Mouse (Mus musculus) embryonic facial prominence, embryonic 14.5 days (tissue): ENCODE measurements at regions not wholly inside any gene's neighbourhood (a gene's known extent, or its start where the extent isn't known, plus 50 kb on each side); places are given as distances from the start of the nearest gene placed in this dataset.
"Not testable (repeated sequence)": the region's sequence is repeated elsewhere in the genome, so short reads cannot be mapped to it uniquely, and the experiment has no call there.

Experiments used
- ATAC-seq: fragments of 200-750 bp; cut with Nextera tagmentation; 2 replicates; pipeline ENCODE4 v1.8.0; 2017; ENCODE audit warnings: low read depth, moderate number of reproducible peaks, moderate TSS enrichment
- DNase-seq: peaks from one replicate; pipeline ENCODE4 v3.0.0-alpha.2; 2015; ENCODE audit warnings: low spot score
- H3K27ac ChIP-seq: fragments of 300-500 bp; sonication (generic); replicated peaks from 2 replicates; pipeline ENCODE4 v1.5.1; 2014; ENCODE audit warnings: low read depth, mild to moderate bottlenecking, low read length, moderate library complexity
- H3K27me3 ChIP-seq: fragments of 300-500 bp; sonication (generic); replicated peaks from 2 replicates; pipeline ENCODE4 v1.6.1; 2014; ENCODE audit warnings: low read length; ENCODE audit not compliant: control insufficient read depth, insufficient read depth
- H3K36me3 ChIP-seq: fragments of 300-500 bp; sonication (generic); 2 replicates; pipeline ENCODE4 v1.6.1; 2014; ENCODE audit warnings: low read length, mixed read lengths; ENCODE audit not compliant: control insufficient read depth, insufficient read depth
- H3K4me1 ChIP-seq: fragments of 300-500 bp; sonication (generic); 2 replicates; pipeline ENCODE4 v1.6.1; 2014; ENCODE audit warnings: antibody characterized with exemption, low read length; ENCODE audit not compliant: control insufficient read depth, insufficient read depth
- H3K4me2 ChIP-seq: fragments of 300-500 bp; sonication (generic); 2 replicates; pipeline ENCODE4 v1.6.1; 2014; ENCODE audit warnings: low read depth, mild to moderate bottlenecking, low read length, moderate library complexity, mixed read lengths
- H3K4me3 ChIP-seq: fragments of 300-500 bp; sonication (generic); 2 replicates; pipeline ENCODE4 v1.5.1; 2014; ENCODE audit warnings: low read depth, mild to moderate bottlenecking, low read length
- H3K9ac ChIP-seq: fragments of 300-500 bp; sonication (generic); 2 replicates; pipeline ENCODE4 v1.6.1; 2014; ENCODE audit warnings: low read depth, mild to moderate bottlenecking, low read length, moderate library complexity, mixed read lengths
- H3K9me3 ChIP-seq: fragments of 300-500 bp; sonication (generic); 2 replicates; pipeline ENCODE4 v1.6.1; 2016; ENCODE audit warnings: low read length; ENCODE audit not compliant: control insufficient read depth
- WGBS: fragments of 180-500 bp; shearing (Covaris S2); extraction: QIAGEN DNeasy Blood & Tissue Kit; methylation state at CpG from one replicate; pipeline ENCODE4 v1.1.7; 2014; 5-methylcytosine and 5-hydroxymethylcytosine counted together

GRCm38 (mm10) chr17:66206074-66206473 lies 82.8 kb downstream of the Ddx11 start:
- no peak for ATAC-seq
- H3K4me2 ChIP-seq: no peak overlapping the region
- H3K36me3 ChIP-seq: no peaks in the 10 kb centered on the region
- no peaks in the 10 kb centered on the region for H3K4me1 ChIP-seq
- DNase-seq: no peak
- H3K4me3 ChIP-seq: no peak overlapping the region
- no peaks in the 10 kb centered on the region for H3K27me3 ChIP-seq
- no peaks in the 10 kb centered on the region for H3K9me3 ChIP-seq
- H3K27ac ChIP-seq: no peak overlapping the region
- WGBS: 86% methylated on average over 2 of the region's 2 CpGs
- H3K9ac ChIP-seq: no peak overlapping the region

GRCm38 (mm10) chr17:66207653-66208497 lies 84.6 kb downstream of the Ddx11 start:
- WGBS: 70% methylated on average over 6 of the region's 6 CpGs
- ATAC-seq, H3K36me3 ChIP-seq, H3K27ac ChIP-seq, H3K9ac ChIP-seq, H3K4me2 ChIP-seq, H3K4me3 ChIP-seq, H3K27me3 ChIP-seq, H3K4me1 ChIP-seq, H3K9me3 ChIP-seq: not testable (repeated sequence)
- DNase-seq: peak; percentile 4

- H3K4me3 ChIP-seq, H3K27me3 ChIP-seq, H3K27ac ChIP-seq, DNase-seq, H3K4me1 ChIP-seq, H3K9ac ChIP-seq, H3K4me2 ChIP-seq, H3K36me3 ChIP-seq, H3K9me3 ChIP-seq: not testable (repeated sequence)
- 39% methylated on average over 3 of the region's 6 CpGs for WGBS
- ATAC-seq: peak; percentile 85
These were observed 85.6 kb downstream of the Ddx11 start for GRCm38 (mm10) chr17:66208803-66209515.

- Histone ChIP-seq H3K36me3 (no peaks in the 10 kb centered on the region), H3K4me3 (no peak overlapping the region), H3K9ac (no peak overlapping the region), H3K4me1 (no peaks in the 10 kb centered on the region), H3K4me2 (no peak overlapping the region), H3K27ac (no peak overlapping the region), H3K9me3 (no peaks in the 10 kb centered on the region), H3K27me3 (no peaks in the 10 kb centered on the region)
- DNase-seq (no peak), ATAC-seq (no peak)
- WGBS: 77% methylated on average over 7 of the region's 7 CpGs
These were observed 88.2 kb downstream of the Ddx11 start for GRCm38 (mm10) chr17:66211561-66211960.

- Histone ChIP-seq H3K4me3 (no peak overlapping the region), H3K27me3 (no peaks in the 10 kb centered on the region), H3K4me1 (no peaks in the 10 kb centered on the region), H3K9me3 (no peaks in the 10 kb centered on the region), H3K9ac (no peak overlapping the region), H3K36me3 (no peaks in the 10 kb centered on the region), H3K27ac (no peak overlapping the region), H3K4me2 (no peak overlapping the region)
- DNase-seq: no peak
- 90% methylated on average over 9 of the region's 9 CpGs for whole genome bisulfite sequencing
- no peak for ATAC-seq
These were observed 89.3 kb downstream of the Ddx11 start for GRCm38 (mm10) chr17:66212616-66213015.

- WGBS: 92% methylated on average over 6 of the region's 6 CpGs
- Histone ChIP-seq H3K9ac (no peak overlapping the region), H3K4me1 (no peaks in the 10 kb centered on the region), H3K27ac (no peak overlapping the region), H3K4me2 (no peak overlapping the region), H3K9me3 (no peaks in the 10 kb centered on the region), H3K36me3 (no peaks in the 10 kb centered on the region), H3K27me3 (no peaks in the 10 kb centered on the region), H3K4me3 (no peak overlapping the region)
- ATAC-seq (no peak), DNase-seq (no peak)
These were observed 95.0 kb downstream of the Ddx11 start for GRCm38 (mm10) chr17:66218321-66218720.

- 63% methylated on average over 16 of the region's 16 CpGs for WGBS
- no peak overlapping the region for H3K4me3 ChIP-seq
- H3K27ac ChIP-seq: no peak overlapping the region
- H3K4me2 ChIP-seq: no peak overlapping the region
- H3K9me3 ChIP-seq: no peaks in the 10 kb centered on the region
- H3K4me1 ChIP-seq: peaks cover 3% of the 10 kb centered on the region; the same call in 1 of the 2 replicates
- no peak for ATAC-seq
- no peaks in the 10 kb centered on the region for H3K27me3 ChIP-seq
- no peak overlapping the region for H3K9ac ChIP-seq
- no peak for DNase-seq
- H3K36me3 ChIP-seq: no peaks in the 10 kb centered on the region
These were observed 96.5 kb downstream of the Ddx11 start for GRCm38 (mm10) chr17:66219669-66220435.

- peak; percentile 83 for DNase-seq
- WGBS: 7% methylated on average over 8 of the region's 8 CpGs
- Histone ChIP-seq H3K4me3 (no peak overlapping the region), H3K4me2 (no peak overlapping the region), H3K9ac (no peak overlapping the region), H3K4me1 (peaks cover 3% of the 10 kb centered on the region; the same call in 1 of the 2 replicates), H3K36me3 (no peaks in the 10 kb centered on the region), H3K27ac (no peak overlapping the region), H3K9me3 (no peaks in the 10 kb centered on the region), H3K27me3 (no peaks in the 10 kb centered on the region)
- peak; percentile 73 for ATAC-seq
These were observed 97.9 kb downstream of the Ddx11 start for GRCm38 (mm10) chr17:66221256-66221655.
